Mouse (Mus musculus) myocyte (in vitro differentiated cells): ENCODE measurements at regions not wholly inside any gene's neighbourhood (a gene's known extent, or its start where the extent isn't known, plus 50 kb on each side); places are given as distances from the start of the nearest gene placed in this dataset.

Experiments
- CEBPB ChIP-seq: IDR thresholded peaks from 2 replicates; pipeline ENCODE4 v1.6.1; 2011; ENCODE audit warnings: mild to moderate bottlenecking, moderate library complexity; ENCODE audit not compliant: poor library complexity, insufficient read depth, severe bottlenecking
- E2F4 ChIP-seq: IDR thresholded peaks from one replicate; pipeline ENCODE4 v1.6.1; 2011; ENCODE audit warnings: mild to moderate bottlenecking, control low read depth, moderate library complexity; ENCODE audit not compliant: insufficient read depth
- POLR2A ChIP-seq: IDR thresholded peaks from one replicate; pipeline ENCODE4 v1.6.1; 2011; ENCODE audit warnings: low read depth, mild to moderate bottlenecking, control low read depth, moderate library complexity; ENCODE audit not compliant: insufficient read length
- REST ChIP-seq: IDR thresholded peaks from one replicate; pipeline ENCODE4 v1.6.1; 2011; ENCODE audit warnings: mild to moderate bottlenecking, control low read depth, moderate library complexity; ENCODE audit not compliant: insufficient read depth, insufficient read length
- TCF12 ChIP-seq: IDR thresholded peaks from one replicate; pipeline ENCODE4 v1.6.1; 2011; ENCODE audit warnings: mild to moderate bottlenecking, control low read depth; ENCODE audit not compliant: poor library complexity, insufficient read depth, severe bottlenecking
- USF1 ChIP-seq: IDR thresholded peaks from one replicate; pipeline ENCODE4 v1.6.1; 2011; ENCODE audit warnings: low read depth, mild to moderate bottlenecking, control low read depth, moderate library complexity

GRCm38 (mm10) chr13:97704541-97704940 is 55.9 kb downstream of the Gm10260 start:
- no peak for TF ChIP-seq POLR2A
- no peak for TF ChIP-seq USF1
- TF ChIP-seq TCF12: no peak
- no peak for TF ChIP-seq REST
- TF ChIP-seq E2F4: no peak
- TF ChIP-seq CEBPB: no peak
